Mouse (Mus musculus) G1E (cell line): ENCODE measurements at regions not wholly inside any gene's neighbourhood (a gene's known extent, or its start where the extent isn't known, plus 50 kb on each side); places are given as distances from the start of the nearest gene placed in this dataset.

Source experiments
- ATAC-seq: 2 replicates; pipeline ENCODE4 v1.8.0; 2016; ENCODE audit warnings: mild to moderate bottlenecking; ENCODE audit not compliant: insufficient number of reproducible peaks, poor library complexity, low FRiP score, severe bottlenecking; ENCODE audit errors: extremely low read depth
- DNase-seq: peaks from one replicate; pipeline ENCODE4 v3.0.0; 2012; ENCODE audit warnings: low spot score
- H3K27me3 ChIP-seq: 2 replicates; pipeline ENCODE4 v1.6.1; 2012; ENCODE audit warnings: mild to moderate bottlenecking, low read length, inconsistent platforms; ENCODE audit not compliant: insufficient read depth
- H3K36me3 ChIP-seq: replicated peaks from 2 replicates; pipeline ENCODE3; 2012; ENCODE audit warnings: mild to moderate bottlenecking, inconsistent platforms
- H3K4me1 ChIP-seq: 2 replicates; pipeline ENCODE4 v1.6.1; 2012; ENCODE audit warnings: low read depth, low read length, inconsistent platforms, mixed read lengths; ENCODE audit not compliant: insufficient read depth
- H3K4me3 ChIP-seq: 2 replicates; pipeline ENCODE4 v1.5.1; 2012; ENCODE audit warnings: low read depth, mild to moderate bottlenecking, inconsistent platforms, low read length, moderate library complexity, mixed read lengths
- H3K9me3 ChIP-seq: replicated peaks from 2 replicates; pipeline ENCODE4 v1.6.1; 2012; ENCODE audit warnings: inconsistent platforms
- CTCF ChIP-seq: IDR thresholded peaks from 2 replicates; pipeline ENCODE4 v1.5.1; 2012; ENCODE audit warnings: low read depth, low read length, inconsistent platforms, mixed read lengths
- GATA1 ChIP-seq: IDR thresholded peaks from 2 replicates; pipeline ENCODE4 v1.6.1; 2012; ENCODE audit warnings: borderline replicate concordance, low read length, inconsistent platforms, mixed read lengths
- GATA2 ChIP-seq: IDR thresholded peaks from 2 replicates; pipeline ENCODE4 v1.6.1; 2012; ENCODE audit warnings: low read depth, low read length, inconsistent platforms, borderline replicate concordance
- POLR2AphosphoS5 ChIP-seq: IDR thresholded peaks from 2 replicates; pipeline ENCODE4 v1.6.1; 2012; ENCODE audit warnings: low read depth, low read length, inconsistent platforms; ENCODE audit not compliant: insufficient replicate concordance
- TAL1 ChIP-seq: conservative IDR thresholded peaks from 2 replicates; pipeline ENCODE4 v1.6.1; 2012; ENCODE audit warnings: low read depth, low read length, inconsistent platforms, mixed read lengths

DNA sequence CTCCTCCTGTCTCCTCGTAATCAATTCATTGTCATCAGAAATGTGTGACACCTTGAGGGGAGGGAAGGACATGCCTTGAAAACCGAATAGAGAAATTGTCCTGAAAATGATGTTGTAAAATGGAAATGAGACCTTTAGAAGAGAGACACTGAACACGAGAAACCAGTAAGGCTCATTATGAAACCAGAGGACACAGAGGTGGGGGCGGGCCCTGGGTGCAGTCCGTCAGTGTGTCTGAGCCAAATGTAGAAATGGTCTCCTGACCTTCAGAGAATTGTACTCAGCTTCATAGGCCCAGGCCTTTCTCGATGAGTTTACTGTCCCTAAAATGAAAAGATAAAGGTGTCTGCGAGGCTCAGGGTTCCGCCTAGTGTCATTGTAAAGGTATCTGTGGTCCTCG lies 89.0 kb downstream of the Dad1 start:
- no peak for ATAC-seq
- TF ChIP-seq POLR2AphosphoS5, result no peak
- no peak for TF ChIP-seq CTCF
- no peak for TF ChIP-seq GATA2
- no peak for TF ChIP-seq TAL1
- TF ChIP-seq GATA1, result no peak

DNA sequence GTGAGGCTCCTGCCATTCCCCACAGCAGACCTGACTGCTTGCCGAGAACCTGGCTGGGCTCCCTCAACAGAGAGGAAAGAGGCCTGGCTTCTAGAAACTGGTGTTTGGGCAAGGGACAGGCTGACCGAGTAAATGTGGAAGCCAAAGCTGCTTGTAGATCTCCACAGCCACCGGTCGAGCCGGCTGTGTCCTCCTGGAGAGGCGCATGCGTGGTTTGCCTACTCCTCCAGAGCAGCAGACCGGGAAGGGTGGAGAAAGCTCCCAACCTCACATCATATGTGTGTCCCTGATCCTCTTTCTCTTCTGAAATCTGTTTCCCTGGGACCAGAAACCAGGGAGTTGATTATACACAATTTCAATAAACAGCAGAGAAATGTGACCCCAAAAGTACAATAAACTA lies 92.0 kb downstream of the Dad1 start:
- ATAC-seq, result no peak
- TF ChIP-seq TAL1 (no peak), GATA1 (no peak), CTCF (no peak), GATA2 (no peak), POLR2AphosphoS5 (no peak)
- H3K9me3 ChIP-seq, result no peaks in the 10 kb centered on the region

More for the DNA sequence above, 89.0 kb downstream of the Dad1 start:
- peaks cover 6% of the 10 kb centered on the region; the same call in 1 of the 2 replicates for H3K4me1 ChIP-seq
- DNase-seq, result no peak
- peaks cover 89% of the 10 kb centered on the region for H3K27me3 ChIP-seq
- H3K4me3 ChIP-seq, result no peak overlapping the region
- H3K36me3 ChIP-seq, result no peaks in the 10 kb centered on the region
- no peaks in the 10 kb centered on the region for H3K9me3 ChIP-seq

DNA sequence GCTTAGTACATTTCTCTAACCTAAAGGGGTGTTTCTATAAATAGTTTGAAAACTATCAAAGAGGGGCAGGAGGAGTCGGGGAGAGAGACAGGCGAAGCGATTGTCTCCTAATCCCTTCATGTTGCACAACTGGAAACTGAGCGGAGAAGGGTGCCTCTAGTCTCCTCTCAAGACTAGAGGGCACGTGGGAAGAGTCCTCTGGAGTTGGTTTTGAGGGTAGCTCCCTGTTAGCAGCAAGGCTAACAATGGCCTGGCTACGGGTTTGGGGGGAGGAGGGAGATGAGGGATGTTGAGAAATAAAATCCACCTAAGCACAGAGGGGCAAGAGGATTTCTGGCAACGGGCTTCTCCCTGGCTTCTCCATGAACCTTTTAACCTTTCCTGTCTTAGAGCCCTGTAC lies 92.7 kb downstream of the Dad1 start:
- TF ChIP-seq POLR2AphosphoS5 (no peak), GATA2 (no peak), CTCF (no peak), TAL1 (no peak), GATA1 (no peak)
- no peaks in the 10 kb centered on the region for H3K9me3 ChIP-seq
- no peak for DNase-seq
- H3K27me3 ChIP-seq, result peaks cover 86% of the 10 kb centered on the region
- H3K36me3 ChIP-seq, result no peaks in the 10 kb centered on the region
- H3K4me1 ChIP-seq, result peaks cover 6% of the 10 kb centered on the region; the same call in 1 of the 2 replicates
- no peak for ATAC-seq
- no peak overlapping the region for H3K4me3 ChIP-seq

More for the DNA sequence above, 92.0 kb downstream of the Dad1 start:
- Histone ChIP-seq H3K4me3 (no peak overlapping the region), H3K36me3 (no peaks in the 10 kb centered on the region), H3K4me1 (peaks cover 6% of the 10 kb centered on the region; the same call in 1 of the 2 replicates), H3K27me3 (peaks cover 87% of the 10 kb centered on the region)
- DNase-seq, result no peak

DNA sequence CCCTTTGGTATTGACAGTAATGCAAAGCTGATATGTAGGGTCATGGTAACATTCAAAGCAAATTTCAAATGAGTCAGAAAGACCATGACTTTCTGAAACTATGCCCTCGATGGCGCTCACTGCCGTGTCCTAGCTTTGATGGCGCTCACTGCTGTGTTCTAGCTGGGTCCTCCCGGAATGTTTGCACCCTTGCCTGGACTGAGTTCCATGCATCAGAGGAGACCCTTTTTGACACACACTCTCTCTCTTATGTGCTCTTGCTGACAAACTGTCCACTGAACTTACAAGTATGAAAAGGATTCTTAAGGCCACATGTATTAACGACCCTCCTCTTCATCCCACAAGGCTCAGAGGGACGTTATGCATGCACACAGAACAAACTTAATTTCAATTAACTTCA lies 94.1 kb downstream of the Dad1 start:
- Histone ChIP-seq H3K36me3 (no peaks in the 10 kb centered on the region), H3K27me3 (peaks cover 84% of the 10 kb centered on the region), H3K4me1 (peaks cover 9% of the 10 kb centered on the region; the same call in 1 of the 2 replicates), H3K9me3 (no peaks in the 10 kb centered on the region), H3K4me3 (no peak overlapping the region)
- TF ChIP-seq GATA2 (no peak), GATA1 (no peak), POLR2AphosphoS5 (no peak), CTCF (no peak), TAL1 (no peak)
- DNase-seq, result no peak
- no peak for ATAC-seq

DNA sequence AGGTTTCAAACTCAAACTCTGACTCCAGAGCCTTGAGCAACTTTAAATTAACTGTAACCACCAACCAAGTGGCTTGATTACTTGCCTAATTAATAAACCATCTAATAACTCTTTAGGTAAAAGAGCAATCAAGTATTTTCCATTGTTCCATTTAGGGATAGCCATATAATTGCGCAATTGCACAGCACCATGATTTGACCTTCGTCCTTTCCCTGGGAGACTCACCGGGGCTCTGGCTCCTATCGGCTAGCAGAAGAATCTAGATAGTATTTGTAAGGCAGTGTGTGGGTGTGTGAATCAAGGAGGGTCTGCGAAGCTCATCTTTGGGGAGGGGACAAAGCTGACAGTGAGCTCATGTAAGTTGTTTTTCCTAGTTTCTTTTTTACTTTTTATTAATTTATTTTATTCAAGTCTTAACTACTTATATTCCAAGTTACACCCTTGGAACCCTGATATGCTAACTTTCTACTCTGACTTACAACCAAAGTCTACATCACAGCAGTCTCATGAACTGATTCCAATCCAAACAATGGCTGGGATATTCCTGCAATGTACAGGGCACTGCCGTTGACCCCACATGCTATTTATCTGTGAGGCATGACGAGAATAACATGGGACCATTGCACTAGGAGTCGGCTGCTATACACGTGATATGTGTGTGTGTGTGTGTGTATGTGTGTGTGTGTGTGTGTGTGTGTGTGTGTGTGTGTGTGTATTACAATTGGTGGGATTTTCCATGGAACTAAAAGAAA lies 95.5 kb downstream of the Dad1 start:
- Histone ChIP-seq H3K36me3 (no peaks in the 10 kb centered on the region), H3K4me3 (no peak overlapping the region), H3K9me3 (no peaks in the 10 kb centered on the region), H3K4me1 (peaks cover 12% of the 10 kb centered on the region; the same call in 1 of the 2 replicates), H3K27me3 (peaks cover 84% of the 10 kb centered on the region)
- DNase-seq (no peak), ATAC-seq (no peak)
- TF ChIP-seq POLR2AphosphoS5, result no peak
- TF ChIP-seq GATA2, result no peak

DNA sequence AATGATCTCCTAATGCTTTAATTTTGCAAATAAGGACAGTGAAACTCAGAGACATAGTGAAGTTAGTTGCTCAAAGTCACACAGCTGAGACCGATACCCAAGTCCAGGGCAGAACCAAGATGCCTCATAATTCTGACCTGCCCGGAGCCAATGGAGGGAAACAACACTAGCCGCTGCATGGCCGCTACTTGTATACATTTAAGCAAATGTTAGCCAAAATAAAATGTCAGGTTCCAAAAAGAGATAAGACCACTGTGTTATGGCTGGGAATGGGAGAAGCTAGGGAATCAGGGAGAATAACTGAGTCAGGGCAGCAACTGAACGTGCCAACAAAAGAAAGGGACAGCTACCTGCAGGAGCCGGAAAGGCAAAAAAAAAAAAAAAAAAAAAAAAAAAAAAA lies 97.4 kb downstream of the Dad1 start:
- ATAC-seq, result no peak
- Histone ChIP-seq H3K9me3 (no peaks in the 10 kb centered on the region), H3K4me3 (no peak overlapping the region), H3K36me3 (no peaks in the 10 kb centered on the region), H3K4me1 (peaks cover 20% of the 10 kb centered on the region), H3K27me3 (peaks cover 74% of the 10 kb centered on the region)
- no peak for DNase-seq
- TF ChIP-seq GATA2, result no peak
- TF ChIP-seq POLR2AphosphoS5, result no peak
- no peak for TF ChIP-seq CTCF
- no peak for TF ChIP-seq GATA1
- no peak for TF ChIP-seq TAL1
